Mouse (Mus musculus) midbrain, embryonic 15.5 days (tissue): ENCODE data around the gene Scd3. TPM values are rescaled to one million over a fixed set of nuclear protein-coding genes. Genes with fewer than 3 reads are reported as not detected.
A peak's percentile ranks its signal among the peaks of the same experiment; 100 is the strongest.

Source experiments
- ATAC-seq: fragments of 200-750 bp; cut with Nextera tagmentation; replicated peaks from 2 replicates; pipeline ENCODE4 v1.8.0; 2017; ENCODE audit warnings: moderate TSS enrichment
- H3K27ac ChIP-seq: fragments of 300-500 bp; sonication (generic); 2 replicates; pipeline ENCODE4 v1.5.1; 2015; ENCODE audit warnings: mild to moderate bottlenecking, inconsistent platforms
- H3K27me3 ChIP-seq: fragments of 300-500 bp; sonication (generic); replicated peaks from 2 replicates; pipeline ENCODE4 v1.6.1; 2015; ENCODE audit warnings: inconsistent platforms
- H3K36me3 ChIP-seq: fragments of 300-500 bp; sonication (generic); replicated peaks from 2 replicates; pipeline ENCODE4 v1.6.1; 2015; ENCODE audit warnings: inconsistent platforms
- H3K4me1 ChIP-seq: fragments of 300-500 bp; sonication (generic); 2 replicates; pipeline ENCODE4 v1.6.1; 2015; ENCODE audit warnings: inconsistent platforms
- H3K4me2 ChIP-seq: fragments of 300-500 bp; sonication (generic); 2 replicates; pipeline ENCODE4 v1.6.1; 2015; ENCODE audit warnings: inconsistent platforms, mild to moderate bottlenecking, moderate library complexity
- H3K4me3 ChIP-seq: fragments of 300-500 bp; sonication (generic); 2 replicates; pipeline ENCODE4 v1.5.1; 2015; ENCODE audit warnings: mild to moderate bottlenecking, inconsistent platforms
- H3K9ac ChIP-seq: fragments of 300-500 bp; sonication (generic); 2 replicates; pipeline ENCODE4 v1.6.1; 2015; ENCODE audit warnings: mild to moderate bottlenecking, inconsistent platforms
- H3K9me3 ChIP-seq: fragments of 300-500 bp; sonication (generic); 2 replicates; pipeline ENCODE4 v1.6.1; 2016; ENCODE audit warnings: inconsistent platforms
- WGBS: fragments of 180-500 bp; shearing (Covaris S2); methylation state at CpG from one replicate; pipeline ENCODE4 v1.1.7; 2015; ENCODE audit warnings: mixed read lengths; 5-methylcytosine and 5-hydroxymethylcytosine counted together
- polyA plus RNA-seq: library from polyadenylated mRNA; unstranded; fragments of >200 nt; fragmentation: Nextera tagmentation; extraction: Ambion mirVana; gene quantifications from 2 replicates; pipeline ENCODE4 v1.2.1, GENCODE M21; 2015

Scd3 gene
- polyA plus RNA-seq, 1 experiment from 2014 or later, result 5.7 TPM

- H3K4me3 ChIP-seq, result no peak overlapping the region
- no peaks in the 10 kb centered on the region for H3K9me3 ChIP-seq
- H3K9ac ChIP-seq, result no peak overlapping the region
- H3K27ac ChIP-seq, result no peak overlapping the region
- H3K4me1 ChIP-seq, result no peaks in the 10 kb centered on the region
- no peaks in the 10 kb centered on the region for H3K27me3 ChIP-seq
- WGBS, result 90% methylated on average over 10 of the region's 10 CpGs
- no peak overlapping the region for H3K4me2 ChIP-seq
- no peak for ATAC-seq
- H3K36me3 ChIP-seq, result no peaks in the 10 kb centered on the region
These were observed 5.8 kb upstream of the Scd3 start for GRCm38 (mm10) chr19:44197053-44197852.

DNA sequence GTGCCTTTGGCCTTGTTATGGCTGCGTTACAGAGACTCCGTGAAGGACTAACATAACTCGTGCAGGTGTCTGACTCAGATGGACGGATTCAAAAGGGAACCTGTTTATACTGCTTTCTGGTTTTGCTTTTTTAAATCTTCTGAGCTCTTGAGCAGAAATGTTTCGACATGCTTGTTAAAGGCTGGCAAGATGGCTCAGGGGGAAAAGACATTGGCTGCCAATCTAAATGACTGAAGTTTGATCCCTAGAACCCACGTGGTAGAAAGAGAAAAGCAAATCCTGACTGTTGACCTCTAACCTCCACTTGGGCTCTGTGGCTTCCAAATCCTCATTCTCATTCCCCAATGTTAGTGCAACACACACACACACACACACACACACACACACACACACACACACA is 4.6 kb upstream of the Scd3 start:
- WGBS, result 91% methylated on average over 6 of the region's 6 CpGs
- H3K27me3 ChIP-seq, result no peaks in the 10 kb centered on the region
- H3K4me2 ChIP-seq, result no peak overlapping the region
- H3K4me1 ChIP-seq, result no peaks in the 10 kb centered on the region
- no peak overlapping the region for H3K4me3 ChIP-seq
- no peak overlapping the region for H3K9ac ChIP-seq
- H3K36me3 ChIP-seq, result no peaks in the 10 kb centered on the region
- ATAC-seq, result no peak
- no peak overlapping the region for H3K27ac ChIP-seq
- H3K9me3 ChIP-seq, result no peaks in the 10 kb centered on the region

- H3K27ac ChIP-seq, result no peak overlapping the region
- no peak overlapping the region for H3K4me2 ChIP-seq
- no peaks in the 10 kb centered on the region for H3K9me3 ChIP-seq
- no peaks in the 10 kb centered on the region for H3K36me3 ChIP-seq
- no peaks in the 10 kb centered on the region for H3K4me1 ChIP-seq
- H3K4me3 ChIP-seq, result no peak overlapping the region
- H3K9ac ChIP-seq, result no peak overlapping the region
- no peaks in the 10 kb centered on the region for H3K27me3 ChIP-seq
- WGBS, result 81% methylated on average over 2 of the region's 2 CpGs
- ATAC-seq, result no peak
These were observed 4.1 kb upstream of the Scd3 start for GRCm38 (mm10) chr19:44198964-44199363.

- H3K4me2 ChIP-seq, result no peak overlapping the region
- no peaks in the 10 kb centered on the region for H3K27me3 ChIP-seq
- no peaks in the 10 kb centered on the region for H3K36me3 ChIP-seq
- no peak for ATAC-seq
- 80% methylated on average over 2 of the region's 2 CpGs for WGBS
- H3K27ac ChIP-seq, result no peak overlapping the region
- no peak overlapping the region for H3K9ac ChIP-seq
- H3K9me3 ChIP-seq, result no peaks in the 10 kb centered on the region
- H3K4me1 ChIP-seq, result no peaks in the 10 kb centered on the region
- H3K4me3 ChIP-seq, result no peak overlapping the region
These were observed 4.0 kb downstream of the Scd3 start for GRCm38 (mm10) chr19:44207079-44207478.

DNA sequence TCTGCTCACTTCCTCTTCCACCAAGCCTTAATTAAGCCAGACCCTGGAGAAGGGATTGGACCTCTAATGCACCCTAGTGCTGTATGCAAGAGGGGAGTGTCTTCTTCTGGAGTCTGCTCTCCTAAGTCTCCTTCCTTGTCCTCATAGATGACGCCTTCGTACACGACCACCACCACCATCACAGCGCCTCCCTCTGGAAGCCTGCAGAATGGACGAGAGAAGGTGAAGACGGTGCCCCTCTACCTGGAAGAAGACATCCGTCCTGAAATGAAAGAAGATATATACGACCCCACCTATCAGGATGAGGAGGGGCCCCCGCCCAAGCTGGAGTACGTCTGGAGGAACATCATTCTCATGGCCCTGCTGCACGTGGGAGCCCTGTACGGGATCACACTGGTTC is 12.2 kb downstream of the Scd3 start:
- no peaks in the 10 kb centered on the region for H3K9me3 ChIP-seq
- no peak overlapping the region for H3K4me3 ChIP-seq
- no peaks in the 10 kb centered on the region for H3K36me3 ChIP-seq
- ATAC-seq, result no peak
- H3K9ac ChIP-seq, result no peak overlapping the region
- H3K4me2 ChIP-seq, result no peak overlapping the region
- H3K4me1 ChIP-seq, result no peaks in the 10 kb centered on the region
- WGBS, result 80% methylated on average over 12 of the region's 12 CpGs
- no peak overlapping the region for H3K27ac ChIP-seq
- no peaks in the 10 kb centered on the region for H3K27me3 ChIP-seq

DNA sequence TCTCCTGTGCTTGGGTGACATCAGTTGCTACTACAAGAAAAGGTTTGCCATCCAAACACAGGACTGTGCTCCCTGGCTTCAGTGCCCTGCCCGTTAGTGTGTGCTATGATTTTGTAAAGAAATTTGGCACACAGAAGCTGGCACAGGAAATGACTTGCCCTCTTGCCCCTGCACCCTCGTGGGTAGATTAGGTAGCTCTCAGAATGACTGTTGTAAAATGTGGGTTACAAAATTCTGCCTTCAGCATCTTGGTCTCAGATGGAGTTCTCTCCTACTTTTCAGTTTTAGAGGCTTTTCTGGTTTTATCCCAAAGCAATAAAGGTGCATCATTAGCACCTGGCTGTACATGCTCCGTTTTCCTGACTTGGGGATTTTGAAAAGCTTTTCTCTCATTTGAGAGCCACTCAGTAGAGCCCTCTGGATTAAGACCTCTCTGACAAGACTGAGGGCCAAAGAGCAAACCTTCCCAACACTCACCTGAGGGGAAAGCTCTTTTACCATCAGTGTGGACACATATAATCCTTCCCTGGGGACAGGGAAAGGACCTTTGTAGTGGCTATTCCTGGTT is 15.0 kb downstream of the Scd3 start:
- H3K4me2 ChIP-seq, result no peak overlapping the region
- WGBS, result 79% methylated on average over 3 of the region's 3 CpGs
- H3K4me1 ChIP-seq, result no peaks in the 10 kb centered on the region
- ATAC-seq, result no peak
- H3K4me3 ChIP-seq, result no peak overlapping the region
- H3K9me3 ChIP-seq, result no peaks in the 10 kb centered on the region
- H3K27me3 ChIP-seq, result no peaks in the 10 kb centered on the region
- H3K27ac ChIP-seq, result no peak overlapping the region
- H3K9ac ChIP-seq, result no peak overlapping the region
- no peaks in the 10 kb centered on the region for H3K36me3 ChIP-seq

GRCm38 (mm10) chr19:44225728-44226127 is 22.7 kb downstream of the Scd3 start:
- Histone ChIP-seq H3K4me3 (no peak overlapping the region), H3K36me3 (no peaks in the 10 kb centered on the region), H3K27ac (no peak overlapping the region), H3K4me1 (no peaks in the 10 kb centered on the region), H3K4me2 (no peak overlapping the region), H3K9me3 (no peaks in the 10 kb centered on the region), H3K9ac (no peak overlapping the region), H3K27me3 (no peaks in the 10 kb centered on the region)
- 95% methylated on average over 5 of the region's 5 CpGs for WGBS
- ATAC-seq, result no peak

DNA sequence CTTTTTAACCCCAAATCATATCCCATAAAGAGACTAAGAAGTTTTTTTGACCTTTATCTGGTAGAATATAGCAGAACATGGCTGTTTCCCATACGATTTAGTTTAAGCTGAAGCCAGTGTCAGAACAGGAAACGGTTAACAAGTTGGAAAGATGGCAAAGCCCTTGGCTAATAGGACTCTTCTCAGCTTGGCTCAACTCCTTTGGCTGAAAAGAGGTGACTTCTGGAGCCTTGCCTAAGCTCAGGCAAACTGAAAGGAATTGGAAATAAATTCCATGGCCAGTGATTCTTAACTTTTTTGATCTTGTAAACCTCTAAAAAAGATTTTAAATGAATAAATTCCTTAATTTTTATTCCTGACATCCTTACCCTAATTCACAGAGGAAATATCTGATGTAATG is 26.7 kb downstream of the Scd3 start:
- no peaks in the 10 kb centered on the region for H3K27me3 ChIP-seq
- no peaks in the 10 kb centered on the region for H3K9me3 ChIP-seq
- no peak overlapping the region for H3K4me2 ChIP-seq
- no peak overlapping the region for H3K4me3 ChIP-seq
- no peak overlapping the region for H3K27ac ChIP-seq
- no peak overlapping the region for H3K9ac ChIP-seq
- no peaks in the 10 kb centered on the region for H3K4me1 ChIP-seq
- no peaks in the 10 kb centered on the region for H3K36me3 ChIP-seq
- 82% methylated on average over 2 of the region's 2 CpGs for WGBS
- ATAC-seq, result no peak

DNA sequence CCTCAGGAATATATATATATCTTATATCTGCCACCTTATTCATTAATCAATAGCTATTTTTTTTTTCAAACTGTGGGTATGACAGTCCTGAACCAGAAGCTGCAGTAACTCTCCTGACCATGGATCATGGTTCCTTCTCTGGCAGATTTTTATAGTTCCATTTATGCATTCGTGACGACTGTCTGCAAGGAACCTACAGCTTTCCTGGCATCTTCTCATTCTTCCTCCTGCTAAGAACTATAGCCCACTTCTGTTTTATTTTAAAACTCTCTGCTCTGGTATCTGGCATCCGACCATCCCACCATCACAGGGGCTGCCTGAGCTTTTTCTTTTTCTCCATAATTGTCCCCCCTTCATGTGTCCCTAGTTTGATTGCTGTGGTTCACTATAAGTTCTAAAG is 27.1 kb downstream of the Scd3 start:
- ATAC-seq, result no peak
- H3K9ac ChIP-seq, result no peak overlapping the region
- no peak overlapping the region for H3K4me2 ChIP-seq
- H3K36me3 ChIP-seq, result no peaks in the 10 kb centered on the region
- H3K4me1 ChIP-seq, result no peaks in the 10 kb centered on the region
- H3K27me3 ChIP-seq, result no peaks in the 10 kb centered on the region
- no peaks in the 10 kb centered on the region for H3K9me3 ChIP-seq
- no peak overlapping the region for H3K4me3 ChIP-seq
- H3K27ac ChIP-seq, result no peak overlapping the region
- WGBS, result 75% methylated on average over 3 of the region's 3 CpGs

DNA sequence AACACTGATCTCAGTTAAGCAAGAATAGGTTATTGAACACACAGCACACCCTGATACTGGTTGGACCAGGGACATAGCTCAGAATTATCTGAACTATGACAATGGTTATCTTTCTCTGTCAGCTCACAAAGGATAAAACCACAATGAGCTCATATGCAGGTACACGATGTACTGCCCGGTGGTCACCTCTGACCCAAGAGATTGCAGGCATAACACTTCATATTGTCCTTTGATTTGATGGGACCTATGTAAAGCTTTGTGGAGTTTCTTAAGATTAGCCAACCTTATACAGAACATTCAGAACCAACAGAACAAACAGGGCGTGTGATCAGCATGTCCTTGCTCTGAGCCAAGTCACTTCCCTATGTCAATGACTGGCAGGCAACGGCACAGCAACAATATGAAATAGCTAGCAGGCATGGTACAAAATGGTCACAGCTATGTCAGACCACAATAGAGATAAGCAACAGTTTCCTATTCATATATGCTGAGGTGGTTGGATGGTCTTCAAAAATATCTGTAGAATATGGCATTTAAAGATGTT is 28.6 kb downstream of the Scd3 start:
- Histone ChIP-seq H3K27ac (no peak overlapping the region), H3K27me3 (no peaks in the 10 kb centered on the region), H3K9me3 (no peaks in the 10 kb centered on the region), H3K36me3 (no peaks in the 10 kb centered on the region), H3K4me3 (no peak overlapping the region), H3K4me2 (no peak overlapping the region), H3K4me1 (no peaks in the 10 kb centered on the region), H3K9ac (no peak overlapping the region)
- 93% methylated on average over 4 of the region's 4 CpGs for WGBS
- ATAC-seq, result no peak

GRCm38 (mm10) chr19:44237471-44238006 is 34.5 kb downstream of the Scd3 start:
- Histone ChIP-seq H3K9ac (no peak overlapping the region), H3K36me3 (no peaks in the 10 kb centered on the region), H3K4me1 (no peaks in the 10 kb centered on the region), H3K4me2 (peak overlapping the region; percentile 51), H3K9me3 (no peaks in the 10 kb centered on the region), H3K27ac (peak overlapping the region; percentile 48), H3K27me3 (no peaks in the 10 kb centered on the region), H3K4me3 (peak overlapping the region; percentile 31)
- peak; percentile 56; the same call in 1 of the 2 replicates for ATAC-seq
- WGBS, result 18% methylated on average over 19 of the region's 19 CpGs

GRCm38 (mm10) chr19:44238906-44239305 is 35.8 kb downstream of the Scd3 start:
- no peak overlapping the region for H3K4me3 ChIP-seq
- no peak overlapping the region for H3K27ac ChIP-seq
- WGBS, result 80% methylated on average over 2 of the region's 2 CpGs
- ATAC-seq, result no peak
- H3K4me1 ChIP-seq, result no peaks in the 10 kb centered on the region
- no peaks in the 10 kb centered on the region for H3K36me3 ChIP-seq
- H3K9me3 ChIP-seq, result no peaks in the 10 kb centered on the region
- H3K9ac ChIP-seq, result no peak overlapping the region
- no peaks in the 10 kb centered on the region for H3K27me3 ChIP-seq
- no peak overlapping the region for H3K4me2 ChIP-seq
